Mouse (Mus musculus): Measurements from ENCODE around the gene Recql. TPM values are rescaled to one million over a fixed set of nuclear protein-coding genes. Genes with fewer than 3 reads are reported as not detected.
"Not testable (repeated sequence)": the region's sequence is repeated elsewhere in the genome, so short reads cannot be mapped to it uniquely, and the experiment has no call there.

The Recql gene
- total RNA-seq, 2 experiments from 2014 or later: 4.9 to 5.2 TPM

- no peak for DNase-seq (ENCODE audit: low spot score)
Observed at GRCm38 (mm10) chr6:142365742-142366472, 21.0 kb downstream of the Recql start.

GRCm38 (mm10) chr6:142363019-142363576 lies 23.8 kb downstream of the Recql start:
- DNase-seq (ENCODE audit: low spot score): no peak

- no peak for DNase-seq (ENCODE audit: low spot score)
Observed at GRCm38 (mm10) chr6:142362036-142362435, 24.9 kb downstream of the Recql start.

DNA sequence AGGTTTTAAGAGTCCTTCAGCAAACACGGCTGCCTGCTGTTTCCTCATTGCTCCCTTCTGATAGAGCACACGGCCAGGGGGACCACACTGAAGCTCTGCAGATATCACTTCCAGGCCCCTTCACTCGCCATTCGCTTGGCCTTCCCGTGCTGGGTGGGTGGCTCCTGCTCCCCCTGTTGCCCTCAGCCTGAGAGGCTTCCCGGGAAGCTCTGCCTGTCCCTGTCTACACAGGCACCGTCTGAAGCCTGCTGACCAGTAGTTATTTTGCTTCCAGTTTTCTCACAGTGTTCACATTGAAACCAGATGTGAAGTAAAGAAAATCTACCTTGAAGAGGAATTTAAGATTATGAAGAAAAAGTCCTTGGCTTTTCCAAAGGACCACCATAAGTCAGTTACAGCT lies 29.8 kb downstream of the Recql start:
- no peak for DNase-seq (ENCODE audit: low spot score)

- not testable (repeated sequence) for DNase-seq (ENCODE audit: low spot score)
Observed at GRCm38 (mm10) chr6:142352099-142352498, 34.8 kb downstream of the Recql start.

DNA sequence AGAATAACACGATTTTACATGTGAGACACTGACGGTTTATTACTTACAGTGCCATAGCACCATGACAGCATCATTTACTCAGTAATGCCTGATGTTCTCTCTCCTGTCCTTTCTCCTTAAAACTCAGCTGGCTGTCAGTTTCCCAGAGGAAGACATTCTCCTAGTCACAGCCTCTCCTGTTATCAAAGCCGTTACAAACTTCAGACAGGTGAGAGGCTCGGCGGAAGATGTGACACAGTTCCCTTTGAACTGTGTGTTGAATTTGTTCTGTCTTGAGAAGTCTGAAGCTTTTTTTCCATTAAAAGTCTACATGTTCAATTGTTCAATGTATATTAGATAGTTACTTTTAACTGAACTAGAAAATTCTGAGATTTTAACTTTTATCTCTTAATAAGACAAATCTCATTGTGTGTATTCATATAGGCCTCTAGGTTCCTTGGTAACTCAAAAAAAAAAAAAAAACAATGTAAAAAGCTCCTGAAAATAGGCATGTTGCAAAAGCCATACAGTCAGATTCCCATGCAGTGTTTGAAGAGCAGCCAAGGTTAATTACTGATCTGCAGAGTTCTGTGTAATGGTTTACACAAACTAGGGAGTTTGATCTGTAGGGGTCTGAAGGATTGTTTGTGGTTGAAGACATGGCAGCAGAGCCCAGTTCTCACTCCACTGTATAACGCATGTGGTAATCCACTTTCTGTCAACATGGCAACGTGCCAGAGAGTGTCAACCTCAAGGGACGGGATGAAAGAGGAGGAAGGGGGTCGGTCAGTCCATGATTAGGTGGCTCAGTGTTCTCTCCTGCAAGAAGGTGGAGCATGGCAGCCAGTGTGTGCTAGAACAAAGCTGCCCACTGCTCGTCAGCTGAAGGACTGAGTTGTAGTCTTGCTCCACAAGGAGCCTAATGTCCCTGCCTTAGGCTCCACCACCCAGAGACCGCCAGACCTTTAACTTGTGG lies 39.2 kb downstream of the Recql start:
- no peak for DNase-seq (ENCODE audit: low spot score)

- DNase-seq (ENCODE audit: low spot score): no peak
Observed at GRCm38 (mm10) chr6:142346181-142347110, 40.4 kb downstream of the Recql start.

DNA sequence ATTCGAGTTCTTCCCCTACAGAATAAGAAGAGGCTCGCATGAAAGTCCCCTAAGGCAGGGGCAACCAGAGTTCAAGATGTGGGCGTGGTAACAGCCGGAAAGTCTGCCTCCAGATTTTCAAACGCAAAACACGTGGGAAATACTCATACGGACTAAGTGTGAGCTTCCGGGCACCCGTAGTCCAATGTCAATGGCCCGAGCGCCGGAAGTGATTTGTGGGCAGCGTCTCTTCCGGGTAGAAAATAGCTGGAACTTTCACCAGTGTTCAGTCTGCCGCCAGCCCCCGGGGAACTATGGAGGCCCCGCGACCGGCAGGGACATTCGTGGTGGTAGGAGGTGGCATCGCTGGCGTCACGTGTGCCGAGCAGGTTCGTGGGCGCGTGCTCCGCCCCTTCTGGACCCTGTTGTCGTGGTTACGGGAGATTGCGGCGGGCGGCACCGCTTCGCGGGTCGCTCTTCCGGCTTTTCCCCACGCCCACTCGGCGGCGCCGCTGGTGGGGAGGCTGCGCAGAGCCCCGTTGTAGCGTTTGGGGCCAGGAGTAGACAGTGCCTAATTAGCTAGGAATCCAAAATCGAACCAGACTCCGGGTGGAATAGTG lies 41.3 kb downstream of the Recql start, which contains the start of gene Pyroxd1:
Gene Pyroxd1, plus strand, starts transcription at position 215 of the 599 bp plus-strand sequence.
- DNase-seq (ENCODE audit: low spot score): peak; percentile 82

- peak; percentile 11 for DNase-seq (ENCODE audit: low spot score)
Observed at GRCm38 (mm10) chr6:142343561-142343960, 43.3 kb downstream of the Recql start.

DNA sequence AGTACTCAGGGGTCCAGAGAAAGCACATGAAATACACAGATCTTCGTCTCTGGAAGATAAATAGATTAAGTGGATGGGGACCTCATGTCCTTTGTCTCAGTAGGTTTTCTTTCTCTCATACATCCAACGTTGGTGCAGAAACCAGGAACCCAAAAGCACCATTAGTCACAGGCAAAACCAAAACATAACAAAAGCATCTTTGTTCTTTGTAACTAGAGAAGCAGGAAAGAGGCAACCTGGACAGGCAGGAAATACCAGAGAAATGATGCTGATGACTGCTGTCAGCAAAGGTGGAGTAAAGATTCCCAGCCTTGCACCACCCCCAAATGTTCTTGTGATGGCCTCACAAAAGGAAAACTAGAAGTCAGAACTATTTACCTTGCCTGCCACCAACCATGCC lies 47.3 kb downstream of the Recql start:
- no peak for DNase-seq (ENCODE audit: low spot score)

- DNase-seq (ENCODE audit: low spot score): no peak
Observed at GRCm38 (mm10) chr6:142338961-142339360, 47.9 kb downstream of the Recql start.

DNA sequence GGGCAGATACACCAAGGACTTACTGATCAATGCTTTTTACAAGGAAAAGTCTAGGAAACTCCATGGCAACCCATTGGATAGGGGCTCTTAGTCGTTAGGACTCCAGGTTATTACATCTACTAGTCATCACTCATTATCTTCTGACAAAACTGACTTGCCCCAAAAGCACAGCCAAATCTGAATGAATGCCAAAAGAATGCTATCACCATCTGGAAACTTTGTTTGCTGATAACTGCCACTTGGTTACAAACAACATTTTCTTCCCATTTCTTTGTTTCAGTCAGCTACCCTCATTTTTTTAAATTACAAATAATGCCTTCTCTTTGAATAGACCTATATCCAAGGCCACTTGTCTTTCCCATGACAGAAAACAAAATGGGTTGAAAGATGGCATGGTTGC lies 57.7 kb downstream of the Recql start:
- no peak for DNase-seq (ENCODE audit: low spot score)

DNA sequence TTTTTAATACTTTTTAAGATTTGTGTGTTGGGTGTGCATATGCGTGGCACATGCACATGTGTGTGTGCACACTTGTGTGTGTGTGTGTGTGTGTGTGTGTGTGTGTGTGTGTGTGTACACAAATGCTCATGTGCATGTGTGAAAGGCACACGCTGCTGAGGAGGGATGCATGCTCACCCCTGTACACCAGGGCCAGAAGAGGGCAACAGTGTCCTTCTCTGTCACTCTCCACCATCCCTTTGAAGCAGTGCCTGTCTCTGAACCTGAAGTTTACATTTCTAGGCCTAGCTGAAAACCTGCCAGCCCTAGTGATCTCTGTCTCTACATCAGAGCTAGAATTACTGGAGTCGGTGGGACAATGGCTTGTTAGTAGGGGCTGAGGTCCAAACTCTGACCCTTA lies 60.3 kb downstream of the Recql start:
- DNase-seq (ENCODE audit: low spot score): no peak

- DNase-seq (ENCODE audit: low spot score): no peak
Observed at GRCm38 (mm10) chr6:142322881-142323280, 64.0 kb downstream of the Recql start, which contains the start of gene Slco1a5. Gene Slco1a5, minus strand, starts transcription at chr6:142322981.

DNA sequence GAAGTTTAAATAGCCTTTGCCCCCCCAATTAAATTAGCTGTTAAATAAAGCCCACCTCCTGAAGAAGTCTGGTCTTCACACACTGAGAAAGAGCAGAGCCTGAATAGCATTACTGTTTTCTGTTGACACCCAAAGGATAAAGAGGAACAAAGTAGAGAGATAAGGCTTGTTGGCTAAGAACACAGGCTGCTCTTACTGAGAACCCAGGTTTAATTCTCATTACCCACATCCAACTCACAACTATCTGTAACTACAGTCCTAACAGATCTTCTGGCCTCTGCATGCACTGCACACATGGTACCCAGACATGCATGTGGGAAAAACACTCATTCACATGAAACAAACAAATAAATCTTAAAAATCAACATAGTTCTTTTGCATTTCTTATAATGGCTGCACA lies 69.8 kb downstream of the Recql start:
- DNase-seq (ENCODE audit: low spot score): no peak

- no peak for DNase-seq (ENCODE audit: low spot score)
Observed at GRCm38 (mm10) chr6:142314285-142314684, 72.6 kb downstream of the Recql start.

GRCm38 (mm10) chr6:142305076-142305475 lies 81.8 kb downstream of the Recql start:
- DNase-seq (ENCODE audit: low spot score): no peak

All from gastrocnemius, adult 18-20 months (tissue).